Mouse (Mus musculus) midbrain, embryonic 16.5 days (tissue): ENCODE results near the gene Cfd. TPM values are rescaled to one million over a fixed set of nuclear protein-coding genes. Genes with fewer than 3 reads are reported as not detected.

Experiments used
- ATAC-seq: fragments of 200-750 bp; cut with Nextera tagmentation; 2 replicates; pipeline ENCODE4 v1.8.0; 2017; ENCODE audit warnings: moderate TSS enrichment
- H3K27ac ChIP-seq: fragments of 300-500 bp; sonication (generic); 2 replicates; pipeline ENCODE4 v1.5.1; 2014; ENCODE audit warnings: mild to moderate bottlenecking, low read length, mixed read lengths
- H3K27me3 ChIP-seq: fragments of 300-500 bp; sonication (generic); 2 replicates; pipeline ENCODE4 v1.6.1; 2014; ENCODE audit warnings: low read depth, low read length, mixed read lengths; ENCODE audit not compliant: control insufficient read depth, insufficient read depth
- H3K36me3 ChIP-seq: fragments of 300-500 bp; sonication (generic); 2 replicates; pipeline ENCODE4 v1.6.1; 2014; ENCODE audit warnings: mild to moderate bottlenecking, low read length, moderate library complexity, mixed read lengths; ENCODE audit not compliant: control insufficient read depth, insufficient read depth
- H3K4me1 ChIP-seq: fragments of 300-500 bp; sonication (generic); 2 replicates; pipeline ENCODE4 v1.6.1; 2014; ENCODE audit warnings: mild to moderate bottlenecking, low read length, mixed read lengths; ENCODE audit not compliant: control insufficient read depth, insufficient read depth
- H3K4me2 ChIP-seq: fragments of 300-500 bp; sonication (generic); 2 replicates; pipeline ENCODE4 v1.6.1; 2014; ENCODE audit warnings: mild to moderate bottlenecking, low read length, mixed read lengths
- H3K4me3 ChIP-seq: fragments of 300-500 bp; sonication (generic); 2 replicates; pipeline ENCODE4 v1.5.1; 2014; ENCODE audit warnings: low read depth, mild to moderate bottlenecking, low read length, moderate library complexity, mixed read lengths
- H3K9ac ChIP-seq: fragments of 300-500 bp; sonication (generic); 2 replicates; pipeline ENCODE4 v1.6.1; 2014; ENCODE audit warnings: low read depth, low read length, mixed read lengths
- H3K9me3 ChIP-seq: fragments of 300-500 bp; sonication (generic); replicated peaks from 2 replicates; pipeline ENCODE4 v1.6.1; 2014; ENCODE audit warnings: mild to moderate bottlenecking, low read length, mixed read lengths; ENCODE audit not compliant: control insufficient read depth, poor library complexity, severe bottlenecking
- WGBS: fragments of 180-500 bp; shearing (Covaris S2); extraction: QIAGEN DNeasy Blood & Tissue Kit; methylation state at CpG from one replicate; pipeline ENCODE4 v1.1.7; 2014; 5-methylcytosine and 5-hydroxymethylcytosine counted together
- polyA plus RNA-seq: library from polyadenylated mRNA; unstranded; fragments of >200 nt; fragmentation: Nextera tagmentation; extraction: Ambion mirVana; gene quantifications from 2 replicates; pipeline ENCODE4 v1.2.1, GENCODE M21; 2015

Cfd gene
- polyA plus RNA-seq, 1 experiment from 2014 or later = 0.20 TPM

- Histone ChIP-seq H3K4me1 (peaks cover 26% of the 10 kb centered on the region), H3K36me3 (peaks cover 3% of the 10 kb centered on the region; the same call in 1 of the 2 replicates), H3K9me3 (no peaks in the 10 kb centered on the region), H3K4me2 (peak within 1 kb of the TSS; percentile 93), H3K4me3 (peak within 1 kb of the TSS; percentile 100), H3K27ac (peak within 1 kb of the TSS; percentile 91), H3K27me3 (peaks cover 18% of the 10 kb centered on the region), H3K9ac (peak within 1 kb of the TSS; percentile 90)
- under 1% methylated on average over 62 of the region's 63 CpGs for WGBS
- peak; percentile 78 for ATAC-seq
Measured at GRCm38 (mm10) chr10:79926491-79927323, 36.1 kb downstream of the Cfd start, which contains the start of gene Arid3a. TSS of gene Arid3a (plus strand) at chr10:79927043.

GRCm38 (mm10) chr10:79927324-79928029, 36.8 kb downstream of the Cfd start:
- H3K27ac ChIP-seq = peak overlapping the region; percentile 91
- H3K4me3 ChIP-seq = peak overlapping the region; percentile 100
- WGBS = under 1% methylated on average over 54 of the region's 54 CpGs
- peak overlapping the region; percentile 93 for H3K4me2 ChIP-seq
- peaks cover 24% of the 10 kb centered on the region for H3K4me1 ChIP-seq
- no peaks in the 10 kb centered on the region for H3K9me3 ChIP-seq
- H3K27me3 ChIP-seq = peaks cover 11% of the 10 kb centered on the region
- H3K36me3 ChIP-seq = peaks cover 9% of the 10 kb centered on the region
- H3K9ac ChIP-seq = peak overlapping the region; percentile 90
- peak; percentile 47 for ATAC-seq

- no peak for ATAC-seq
- peaks cover 24% of the 10 kb centered on the region for H3K4me1 ChIP-seq
- peak overlapping the region; percentile 93 for H3K4me2 ChIP-seq
- peak overlapping the region; percentile 90 for H3K9ac ChIP-seq
- H3K27me3 ChIP-seq = peaks cover 4% of the 10 kb centered on the region; the same call in 1 of the 2 replicates
- peaks cover 9% of the 10 kb centered on the region for H3K36me3 ChIP-seq
- H3K4me3 ChIP-seq = peak overlapping the region; percentile 100
- under 1% methylated on average over 28 of the region's 29 CpGs for WGBS
- H3K27ac ChIP-seq = peak overlapping the region; percentile 91
- no peaks in the 10 kb centered on the region for H3K9me3 ChIP-seq
Measured at GRCm38 (mm10) chr10:79928030-79928694, 37.5 kb downstream of the Cfd start.

- Histone ChIP-seq H3K4me3 (peak overlapping the region; percentile 100), H3K9ac (peak overlapping the region; percentile 65), H3K4me1 (peaks cover 24% of the 10 kb centered on the region), H3K27ac (peak overlapping the region; percentile 91), H3K36me3 (peaks cover 9% of the 10 kb centered on the region), H3K9me3 (no peaks in the 10 kb centered on the region), H3K4me2 (peak overlapping the region; percentile 93), H3K27me3 (no peaks in the 10 kb centered on the region)
- no peak for ATAC-seq
- 38% methylated on average over 8 of the region's 9 CpGs for WGBS
Measured at GRCm38 (mm10) chr10:79928907-79929701, 38.5 kb downstream of the Cfd start.

GRCm38 (mm10) chr10:79929967-79930825, 39.5 kb downstream of the Cfd start:
- peaks cover 24% of the 10 kb centered on the region for H3K4me1 ChIP-seq
- H3K4me2 ChIP-seq = no peak overlapping the region
- 84% methylated on average over 18 of the region's 18 CpGs for WGBS

GRCm38 (mm10) chr10:79930826-79931186, 40.2 kb downstream of the Cfd start:
- Histone ChIP-seq H3K4me1 (peaks cover 19% of the 10 kb centered on the region), H3K4me3 (no peak overlapping the region), H3K27me3 (no peaks in the 10 kb centered on the region), H3K4me2 (no peak overlapping the region), H3K9me3 (no peaks in the 10 kb centered on the region), H3K36me3 (peaks cover 9% of the 10 kb centered on the region), H3K9ac (no peak overlapping the region), H3K27ac (no peak overlapping the region)
- ATAC-seq = no peak
- 72% methylated on average over 16 of the region's 16 CpGs for WGBS

More at GRCm38 (mm10) chr10:79929967-79930825, 39.5 kb downstream of the Cfd start:
- Histone ChIP-seq H3K9ac (0 out of 2 replicates have a peak overlapping the region, but pooled peaks have one; percentile 34), H3K27me3 (no peaks in the 10 kb centered on the region), H3K36me3 (peaks cover 9% of the 10 kb centered on the region), H3K9me3 (no peaks in the 10 kb centered on the region), H3K27ac (no peak overlapping the region), H3K4me3 (no peak overlapping the region)
- no peak for ATAC-seq

- no peak overlapping the region for H3K4me3 ChIP-seq
- WGBS = 83% methylated on average over 9 of the region's 9 CpGs
- H3K36me3 ChIP-seq = peaks cover 9% of the 10 kb centered on the region
- H3K4me1 ChIP-seq = peaks cover 12% of the 10 kb centered on the region
- no peak overlapping the region for H3K9ac ChIP-seq
- H3K27ac ChIP-seq = no peak overlapping the region
- no peaks in the 10 kb centered on the region for H3K27me3 ChIP-seq
- no peaks in the 10 kb centered on the region for H3K9me3 ChIP-seq
- ATAC-seq = no peak
- H3K4me2 ChIP-seq = no peak overlapping the region
Measured at GRCm38 (mm10) chr10:79931797-79932196, 41.1 kb downstream of the Cfd start.
